Mouse (Mus musculus): ENCODE data around the gene Rere. TPM values are rescaled to one million over a fixed set of nuclear protein-coding genes. Genes with fewer than 3 reads are reported as not detected.

The Rere gene
- polyA plus RNA-seq, 2 experiments: 4.8 to 5.1 TPM

- 80% methylated on average over 7 of the region's 7 CpGs for WGBS (ENCODE audit: insufficient replicate concordance)
- Histone ChIP-seq H3K27ac (no peak overlapping the region), H3K4me1 (replicated peaks; ENCODE audit: control insufficient read depth in 2 of 2, insufficient read depth in 2 of 2, low read length in 1 of 2) (peaks cover 44 to 64% of the 10 kb centered on the region in 2 experiments), H3K4me3 (ENCODE audit: insufficient read depth in 1 of 2, low read depth in 2 of 2, low read length in 2 of 2) (no peak overlapping the region), H3K9ac (replicated peaks) (no peak overlapping the region), H3K27me3 (ENCODE audit: control insufficient read depth, insufficient read depth, low read length) (no peaks in the 10 kb centered on the region), H3K36me3 (replicated peaks; ENCODE audit: control insufficient read depth, insufficient read depth, low read depth) (no peaks in the 10 kb centered on the region), H3K4me2 (ENCODE audit: low read depth) (no peak overlapping the region), H3K9me3 (ENCODE audit: control insufficient read depth, low read length) (no peaks in the 10 kb centered on the region)
- no peak for TF ChIP-seq CTCF (IDR thresholded peaks at IDR 0.05; ENCODE audit: low read depth)
- TF ChIP-seq EP300 (IDR thresholded peaks at IDR 0.05; ENCODE audit: low read depth): no peak
- DNase-seq (ENCODE audit: low read depth in 3 of 3, low spot score in 3 of 3) (no peak), ATAC-seq (ENCODE audit: insufficient read depth) (no peak)
These were observed 175.0 kb downstream of the Rere start for GRCm38 (mm10) chr4:150456452-150456851.

GRCm38 (mm10) chr4:150456886-150457285 lies 175.4 kb downstream of the Rere start:
- Histone ChIP-seq H3K4me1 (replicated peaks; ENCODE audit: control insufficient read depth in 2 of 2, insufficient read depth in 2 of 2, low read length in 1 of 2) (peaks cover 44 to 66% of the 10 kb centered on the region in 2 experiments), H3K27ac (no peak overlapping the region), H3K9ac (replicated peaks) (no peak overlapping the region), H3K9me3 (ENCODE audit: control insufficient read depth, low read length) (no peaks in the 10 kb centered on the region), H3K4me2 (ENCODE audit: low read depth) (no peak overlapping the region), H3K27me3 (ENCODE audit: control insufficient read depth, insufficient read depth, low read length) (no peaks in the 10 kb centered on the region), H3K4me3 (ENCODE audit: insufficient read depth in 1 of 2, low read depth in 2 of 2, low read length in 2 of 2) (no peak overlapping the region), H3K36me3 (replicated peaks; ENCODE audit: control insufficient read depth, insufficient read depth, low read depth) (no peaks in the 10 kb centered on the region)
- TF ChIP-seq EP300 (IDR thresholded peaks at IDR 0.05; ENCODE audit: low read depth) (no peak), CTCF (IDR thresholded peaks at IDR 0.05; ENCODE audit: low read depth) (no peak)
- DNase-seq (ENCODE audit: low read depth in 3 of 3, low spot score in 3 of 3) (no peak), ATAC-seq (ENCODE audit: insufficient read depth) (no peak)
- WGBS (ENCODE audit: insufficient replicate concordance): 71% methylated on average over 2 of the region's 2 CpGs

- Histone ChIP-seq H3K4me3 (ENCODE audit: insufficient read depth in 1 of 2, low read depth in 2 of 2, low read length in 2 of 2) (no peak overlapping the region), H3K4me2 (ENCODE audit: low read depth) (no peak overlapping the region), H3K9ac (replicated peaks) (no peak overlapping the region; the same call in 1 of the 2 replicates), H3K36me3 (replicated peaks; ENCODE audit: control insufficient read depth, insufficient read depth, low read depth) (no peaks in the 10 kb centered on the region), H3K27ac (no peak overlapping the region), H3K9me3 (ENCODE audit: control insufficient read depth, low read length) (no peaks in the 10 kb centered on the region), H3K4me1 (replicated peaks; ENCODE audit: control insufficient read depth in 2 of 2, insufficient read depth in 2 of 2, low read length in 1 of 2) (peaks cover 46 to 67% of the 10 kb centered on the region in 2 experiments), H3K27me3 (ENCODE audit: control insufficient read depth, insufficient read depth, low read length) (no peaks in the 10 kb centered on the region)
- 66% methylated on average over 4 of the region's 4 CpGs for WGBS (ENCODE audit: insufficient replicate concordance)
- DNase-seq (ENCODE audit: low read depth in 3 of 3, low spot score in 3 of 3) (no peak), ATAC-seq (ENCODE audit: insufficient read depth) (no peak)
- TF ChIP-seq EP300 (IDR thresholded peaks at IDR 0.05; ENCODE audit: low read depth): no peak
- TF ChIP-seq CTCF (IDR thresholded peaks at IDR 0.05; ENCODE audit: low read depth): no peak
These were observed 175.9 kb downstream of the Rere start for GRCm38 (mm10) chr4:150457353-150457752.

GRCm38 (mm10) chr4:150457771-150458170 lies 176.3 kb downstream of the Rere start:
- H3K27me3 ChIP-seq (ENCODE audit: control insufficient read depth, insufficient read depth, low read length): no peaks in the 10 kb centered on the region
- TF ChIP-seq EP300 (IDR thresholded peaks at IDR 0.05; ENCODE audit: low read depth) (no peak), CTCF (IDR thresholded peaks at IDR 0.05; ENCODE audit: low read depth) (no peak)
- no peak overlapping the region for H3K4me2 ChIP-seq (ENCODE audit: low read depth)
- no peak overlapping the region for H3K27ac ChIP-seq
- peaks cover 50 to 70% of the 10 kb centered on the region in 2 experiments for H3K4me1 ChIP-seq (replicated peaks; ENCODE audit: control insufficient read depth in 2 of 2, insufficient read depth in 2 of 2, low read length in 1 of 2)
- H3K9me3 ChIP-seq (ENCODE audit: control insufficient read depth, low read length): no peaks in the 10 kb centered on the region
- WGBS (ENCODE audit: insufficient replicate concordance): 56% methylated on average over 7 of the region's 7 CpGs
- H3K36me3 ChIP-seq (replicated peaks; ENCODE audit: control insufficient read depth, insufficient read depth, low read depth): no peaks in the 10 kb centered on the region
- DNase-seq (ENCODE audit: low read depth in 3 of 3, low spot score in 3 of 3) (no peak), ATAC-seq (ENCODE audit: insufficient read depth) (no peak)
- no peak overlapping the region for H3K9ac ChIP-seq (replicated peaks)
- H3K4me3 ChIP-seq (ENCODE audit: insufficient read depth in 1 of 2, low read depth in 2 of 2, low read length in 2 of 2): no peak overlapping the region

GRCm38 (mm10) chr4:150459022-150459794 lies 177.8 kb downstream of the Rere start:
- Histone ChIP-seq H3K27ac (peak overlapping the region; percentile 59), H3K36me3 (replicated peaks; ENCODE audit: control insufficient read depth, insufficient read depth, low read depth) (no peaks in the 10 kb centered on the region), H3K9ac (replicated peaks) (no peak overlapping the region; the same call in 1 of the 2 replicates), H3K27me3 (ENCODE audit: control insufficient read depth, insufficient read depth, low read length) (no peaks in the 10 kb centered on the region), H3K4me1 (replicated peaks; ENCODE audit: control insufficient read depth in 2 of 2, insufficient read depth in 2 of 2, low read length in 1 of 2) (peaks cover 51 to 77% of the 10 kb centered on the region in 2 experiments), H3K4me3 (ENCODE audit: insufficient read depth in 1 of 2, low read depth in 2 of 2, low read length in 2 of 2) (no peak overlapping the region), H3K4me2 (ENCODE audit: low read depth) (peak overlapping the region; percentile 44), H3K9me3 (ENCODE audit: control insufficient read depth, low read length) (no peaks in the 10 kb centered on the region)
- ATAC-seq (ENCODE audit: insufficient read depth) (peak; percentile 17; the same call in 1 of the 2 replicates), DNase-seq (ENCODE audit: low read depth in 3 of 3, low spot score in 3 of 3) (peak in 1 of 3 experiments; percentile 36)
- 23% methylated on average over 6 of the region's 6 CpGs for WGBS (ENCODE audit: insufficient replicate concordance)
- TF ChIP-seq EP300 (IDR thresholded peaks at IDR 0.05; ENCODE audit: low read depth) (peak; percentile 64), CTCF (IDR thresholded peaks at IDR 0.05; ENCODE audit: low read depth) (no peak)

All from liver, embryonic 14.5 days (tissue).